Mouse (Mus musculus) MEL (cell line): Measurements from ENCODE around the gene Ensa. TPM values are rescaled to one million over a fixed set of nuclear protein-coding genes. Genes with fewer than 3 reads are reported as not detected.
A peak's percentile ranks its signal among the peaks of the same experiment; 100 is the strongest.
"Not testable (repeated sequence)": the region's sequence is repeated elsewhere in the genome, so short reads cannot be mapped to it uniquely, and the experiment has no call there.

Experiments
- DNase-seq: peaks from one replicate; pipeline ENCODE4 v3.0.0; 2011; ENCODE audit warnings: low read depth, low spot score
- H3K27ac ChIP-seq: 2 replicates; pipeline ENCODE4 v1.5.1; 2012; ENCODE audit warnings: low read depth, mild to moderate bottlenecking, control low read depth, low read length, moderate library complexity; ENCODE audit not compliant: control insufficient read depth
- H3K27me3 ChIP-seq, 2 experiments: fragments of 150-350 bp in 1 of 2; sonication (generic) in 1 of 2; 2 replicates each; pipeline ENCODE4 v1.6.1; 2012; ENCODE audit warnings: low read length in 2 of 2, mild to moderate bottlenecking in 2 of 2, improper control_type of control experiment in 1 of 2, moderate library complexity in 1 of 2; ENCODE audit not compliant: insufficient read depth in 2 of 2, control insufficient read depth in 1 of 2
- H3K36me3 ChIP-seq, 2 experiments: 2 replicates each; pipeline ENCODE4 v1.6.1; 2012 to 2014; ENCODE audit warnings: low read length in 2 of 2, improper control_type of control experiment in 1 of 2, inconsistent platforms in 1 of 2, mild to moderate bottlenecking in 1 of 2; ENCODE audit not compliant: insufficient read depth in 2 of 2, control insufficient read depth in 1 of 2
- H3K4me1 ChIP-seq, 2 experiments: fragments of 150-350 bp in 1 of 2; sonication (generic) in 1 of 2; 2 replicates each; pipeline ENCODE4 v1.6.1; 2012; ENCODE audit warnings: low read length in 2 of 2, improper control_type of control experiment in 1 of 2, mild to moderate bottlenecking in 1 of 2; ENCODE audit not compliant: insufficient read depth in 2 of 2, control insufficient read depth in 1 of 2
- H3K4me3 ChIP-seq, 2 experiments: fragments of 150-350 bp in 1 of 2; sonication (generic) in 1 of 2; 2 replicates each; pipeline ENCODE4 v1.5.1; 2012; ENCODE audit warnings: low read depth in 2 of 2, low read length in 2 of 2, mild to moderate bottlenecking in 2 of 2, moderate library complexity in 2 of 2, control low read depth in 1 of 2, improper control_type of control experiment in 1 of 2; ENCODE audit not compliant: control insufficient read depth in 1 of 2, insufficient read depth in 1 of 2
- H3K79me2 ChIP-seq: 2 replicates; pipeline ENCODE4 v1.6.1; 2012; ENCODE audit warnings: mild to moderate bottlenecking, low read length, moderate library complexity; ENCODE audit not compliant: control insufficient read depth, poor library complexity, insufficient read depth
- H3K9ac ChIP-seq: 2 replicates; pipeline ENCODE4 v1.6.1; 2012; ENCODE audit warnings: low read depth, mild to moderate bottlenecking, control low read depth, low read length, moderate library complexity; ENCODE audit not compliant: control insufficient read depth, poor library complexity, severe bottlenecking
- H3K9me3 ChIP-seq: fragments of 150-350 bp; sonication (generic); replicated peaks from 2 replicates; pipeline ENCODE4 v1.6.1; 2012; ENCODE audit warnings: mild to moderate bottlenecking, low read length, improper control_type of control experiment, moderate library complexity; ENCODE audit not compliant: insufficient read depth
- CTCF ChIP-seq, 3 experiments: IDR thresholded peaks in 2 of 3; conservative IDR thresholded peaks in 1 of 3; 2 replicates each; pipeline ENCODE4 v1.5.1; 2011 to 2012; ENCODE audit warnings: low read length in 3 of 3, low read depth in 2 of 3, mild to moderate bottlenecking in 2 of 3, improper control_type of control experiment in 1 of 3, inconsistent platforms in 1 of 3, mixed read lengths in 1 of 3, moderate library complexity in 1 of 3; ENCODE audit not compliant: control insufficient read depth in 1 of 3, insufficient read depth in 1 of 3, poor library complexity in 1 of 3, severe bottlenecking in 1 of 3
- ETS1 ChIP-seq: IDR thresholded peaks from 2 replicates; pipeline ENCODE4 v1.6.1; 2012; ENCODE audit warnings: low read depth, mild to moderate bottlenecking, inconsistent platforms, low read length, improper control_type of control experiment, moderate library complexity
- GABPA ChIP-seq: IDR thresholded peaks from 2 replicates; pipeline ENCODE4 v1.6.1; 2012; ENCODE audit warnings: low read depth, mild to moderate bottlenecking, inconsistent platforms, low read length, improper control_type of control experiment, moderate library complexity
- JUND ChIP-seq: IDR thresholded peaks from 2 replicates; pipeline ENCODE4 v1.6.1; 2011; ENCODE audit warnings: low read depth, mild to moderate bottlenecking, improper control_type of control experiment, low read length
- MAFK ChIP-seq: IDR thresholded peaks from 2 replicates; pipeline ENCODE4 v1.6.1; 2011; ENCODE audit warnings: low read depth, mild to moderate bottlenecking, low read length, improper control_type of control experiment, borderline replicate concordance
- MAX ChIP-seq: IDR thresholded peaks from 2 replicates; pipeline ENCODE4 v1.6.1; 2011; ENCODE audit warnings: low read length, improper control_type of control experiment
- MXI1 ChIP-seq: IDR thresholded peaks from 2 replicates; pipeline ENCODE4 v1.6.1; 2011; ENCODE audit warnings: mild to moderate bottlenecking, low read depth, low read length, improper control_type of control experiment
- MYB ChIP-seq: IDR thresholded peaks from 2 replicates; pipeline ENCODE4 v1.6.1; 2011; ENCODE audit warnings: mild to moderate bottlenecking, low read depth, low read length, improper control_type of control experiment
- NRF1 ChIP-seq: IDR thresholded peaks from 2 replicates; pipeline ENCODE4 v1.6.1; 2014; ENCODE audit warnings: low read depth, mild to moderate bottlenecking, inconsistent platforms, low read length, improper control_type of control experiment, moderate library complexity; ENCODE audit not compliant: poor library complexity, insufficient read depth, severe bottlenecking
- POLR2A ChIP-seq, 2 experiments: IDR thresholded peaks; 2 replicates each; pipeline ENCODE4 v1.6.1; 2011 to 2012; ENCODE audit warnings: low read length in 2 of 2, mild to moderate bottlenecking in 2 of 2, control low read depth in 1 of 2, improper control_type of control experiment in 1 of 2, low read depth in 1 of 2, moderate library complexity in 1 of 2; ENCODE audit not compliant: control insufficient read depth in 1 of 2, insufficient read depth in 1 of 2, poor library complexity in 1 of 2
- POLR2AphosphoS5 ChIP-seq: IDR thresholded peaks from 2 replicates; pipeline ENCODE4 v1.6.1; 2012; ENCODE audit warnings: low read depth, borderline replicate concordance, mild to moderate bottlenecking, inconsistent platforms, low read length, moderate library complexity, mixed read lengths
- SIN3A ChIP-seq: IDR thresholded peaks from 2 replicates; pipeline ENCODE4 v1.6.1; 2012; ENCODE audit warnings: low read length, improper control_type of control experiment, inconsistent platforms
- SMC3 ChIP-seq: IDR thresholded peaks from 2 replicates; pipeline ENCODE4 v1.6.1; 2011; ENCODE audit warnings: low read depth, low read length, improper control_type of control experiment
- USF1 ChIP-seq: IDR thresholded peaks from 2 replicates; pipeline ENCODE4 v1.6.1; 2014; ENCODE audit warnings: low read depth, mild to moderate bottlenecking, inconsistent platforms, low read length, improper control_type of control experiment, moderate library complexity
- ZKSCAN1 ChIP-seq: IDR thresholded peaks from 2 replicates; pipeline ENCODE4 v1.6.1; 2012; ENCODE audit warnings: low read depth, mild to moderate bottlenecking, inconsistent platforms, low read length, improper control_type of control experiment, moderate library complexity
- ZNF384 ChIP-seq: IDR thresholded peaks from 2 replicates; pipeline ENCODE4 v1.6.1; 2012; ENCODE audit warnings: low read depth, mild to moderate bottlenecking, inconsistent platforms, low read length, improper control_type of control experiment
- polyA plus RNA-seq, 2 experiments: library from polyadenylated mRNA; stranded (reverse) in 1 of 2; unstranded in 1 of 2; fragments of >175 nt in 1 of 2; fragments of >200 nt in 1 of 2; gene quantifications; 2 replicates each; pipeline versions ENCODE4 v1.2.1 to v1.2.4; 2012; ENCODE audit warnings: low replicate concordance in 2 of 2, low read depth in 1 of 2; ENCODE audit not compliant: insufficient read length in 2 of 2, insufficient read depth in 1 of 2, missing spikeins in 1 of 2
- total RNA-seq: library from RNA; depleted of rRNA; stranded (reverse); fragments of 300-350 nt; gene quantifications from 2 replicates; pipeline ENCODE4 v1.2.3, GENCODE M21; 2012

The Ensa gene
- total and polyA plus RNA-seq, 3 experiments: 85.2 to 90.5 TPM; not detected in 1

DNA sequence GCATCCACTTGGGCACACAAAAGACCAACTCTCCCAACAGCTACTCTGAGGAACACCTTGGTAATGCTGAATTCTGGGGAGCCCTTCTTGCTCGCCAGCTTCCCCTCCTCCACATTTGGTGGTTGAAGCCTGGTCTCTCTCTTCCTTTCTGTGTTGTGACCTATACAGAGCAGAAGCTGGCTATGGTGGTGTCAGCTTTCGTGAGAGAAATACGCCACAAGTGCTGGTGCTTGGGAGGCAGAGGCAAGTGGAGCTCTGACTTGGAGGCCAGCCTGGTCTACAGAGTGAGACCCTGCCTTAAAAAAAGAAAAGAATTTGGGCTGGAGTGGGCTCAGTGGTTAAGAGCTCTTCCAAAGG lies 44.5 kb downstream of the Ensa start:
- H3K4me3 ChIP-seq: no peak overlapping the region
- H3K9ac ChIP-seq: no peak overlapping the region
- H3K27ac ChIP-seq: no peak overlapping the region
- no peaks in the 10 kb centered on the region for H3K27me3 ChIP-seq
- H3K9me3 ChIP-seq: no peaks in the 10 kb centered on the region
- H3K36me3 ChIP-seq: peaks cover 6 to 45% of the 10 kb centered on the region in 2 experiments
- peaks cover 16 to 44% of the 10 kb centered on the region in 2 experiments for H3K4me1 ChIP-seq
- H3K79me2 ChIP-seq: peaks cover 61% of the 10 kb centered on the region
- TF ChIP-seq MXI1: no peak
- no peak for TF ChIP-seq MAX
- no peak for TF ChIP-seq POLR2AphosphoS5
- TF ChIP-seq MAFK: no peak
- TF ChIP-seq ZKSCAN1: no peak
- no peak for TF ChIP-seq MYB
- no peak for TF ChIP-seq POLR2A (IDR thresholded peaks at IDR 0.05; ENCODE audit: control insufficient read depth in 1 of 2, insufficient read depth in 1 of 2, low read depth in 1 of 2, low read length in 2 of 2, poor library complexity in 1 of 2)
- TF ChIP-seq GABPA: no peak
- no peak for TF ChIP-seq USF1
- TF ChIP-seq NRF1: no peak
- TF ChIP-seq ZNF384: no peak
- TF ChIP-seq, all 39 proteins: peak for 0
- DNase-seq: no peak

DNA sequence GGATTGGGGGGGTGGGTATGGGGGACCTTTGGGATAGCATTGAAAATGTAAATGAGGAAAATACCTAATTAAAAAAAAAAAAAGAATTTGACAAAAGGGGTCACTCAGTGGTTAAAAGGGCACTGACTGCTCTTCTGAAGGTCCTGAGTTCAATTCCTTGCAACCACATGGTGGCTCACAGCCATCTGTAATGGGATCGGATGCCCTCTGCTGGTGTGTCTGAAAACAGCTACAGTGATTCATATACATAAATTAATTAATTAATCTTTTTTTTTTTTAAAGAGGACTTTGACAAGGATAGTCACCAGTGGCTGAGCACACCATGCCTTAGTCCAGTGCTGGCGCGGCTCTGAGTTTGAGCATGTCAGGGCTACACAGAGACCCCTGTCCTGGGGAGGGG lies 45.6 kb downstream of the Ensa start:
- TF ChIP-seq CTCF (IDR thresholded peaks at IDR 0.05 in 2 of 3, conservative IDR thresholded peaks at IDR 0.05 in 1 of 3; ENCODE audit: control insufficient read depth in 1 of 3, insufficient read depth in 1 of 3, low read depth in 2 of 3, low read length in 3 of 3, poor library complexity in 1 of 3, severe bottlenecking in 1 of 3): peak in 1 of 3 experiments; percentile 48; a peak in 2 of 6 replicates
- not testable (repeated sequence) for H3K9me3 ChIP-seq, H3K27me3 ChIP-seq, H3K4me3 ChIP-seq, H3K27ac ChIP-seq, DNase-seq, H3K9ac ChIP-seq
- Histone ChIP-seq H3K36me3 (peaks cover 3 to 45% of the 10 kb centered on the region in 2 experiments), H3K4me1 (peaks cover 22 to 45% of the 10 kb centered on the region in 2 experiments), H3K79me2 (peaks cover 53% of the 10 kb centered on the region)

DNA sequence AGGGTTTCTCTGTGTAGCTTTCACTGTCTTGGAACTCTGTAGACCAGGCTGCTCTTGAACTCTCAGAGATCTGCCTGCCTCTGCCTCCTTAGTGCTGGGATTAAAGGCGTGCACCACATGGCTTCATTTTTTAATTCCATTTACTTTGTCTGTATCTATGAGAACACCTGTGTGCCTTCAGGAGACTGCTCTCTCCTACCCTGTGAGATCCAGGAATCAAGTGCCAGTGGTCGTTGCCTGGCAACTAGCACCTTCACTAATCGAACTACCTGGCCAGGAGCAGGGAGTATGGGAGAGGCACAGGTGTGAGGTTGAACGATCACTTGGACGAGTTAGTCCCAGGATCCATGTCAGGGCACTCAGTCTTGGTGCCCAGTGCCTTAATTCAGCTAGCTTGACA lies 46.4 kb downstream of the Ensa start:
- Histone ChIP-seq H3K27me3 (no peaks in the 10 kb centered on the region), H3K9me3 (no peaks in the 10 kb centered on the region), H3K27ac (no peak overlapping the region), H3K4me3 (no peak overlapping the region), H3K9ac (no peak overlapping the region), H3K4me1 (peaks cover 25 to 44% of the 10 kb centered on the region in 2 experiments), H3K36me3 (peaks cover 3 to 44% of the 10 kb centered on the region in 2 experiments), H3K79me2 (peaks cover 48% of the 10 kb centered on the region)
- no peak for DNase-seq
- no peak for TF ChIP-seq ETS1
- no peak for TF ChIP-seq JUND
- TF ChIP-seq MAX: no peak
- no peak for TF ChIP-seq SIN3A
- no peak for TF ChIP-seq SMC3
